Mouse (Mus musculus): ENCODE data around the gene Aoah. TPM values are rescaled to one million over a fixed set of nuclear protein-coding genes. Genes with fewer than 3 reads are reported as not detected.

Gene Aoah
- polyA plus RNA-seq, 2 experiments from 2014 or later: not detected

DNA sequence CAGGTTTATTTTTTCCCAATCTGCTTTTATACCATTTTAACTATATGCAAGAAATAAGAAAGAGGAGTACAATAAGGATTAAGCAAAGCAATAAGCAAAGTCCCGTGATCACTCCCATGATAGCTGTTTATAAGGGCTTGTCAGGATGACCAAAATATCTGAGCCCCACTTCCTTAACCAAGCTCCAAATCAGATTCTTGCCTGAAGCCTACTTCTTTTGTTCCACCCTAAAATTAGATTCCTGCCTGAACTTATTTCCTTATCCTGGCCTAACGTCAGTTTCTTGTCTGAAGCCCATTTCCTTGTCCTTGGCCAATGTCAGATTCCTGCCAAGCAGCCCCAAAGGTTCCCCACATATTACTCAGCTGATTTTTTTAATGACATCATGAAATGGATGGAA lies 288.8 kb downstream of the Aoah start:
- no peak for ATAC-seq

Measured in activated CD4-positive, CD25-positive, alpha-beta regulatory T cell, adult 4 months (primary cell).